Mouse (Mus musculus): ENCODE measurements around the gene Src. TPM values are rescaled to one million over a fixed set of nuclear protein-coding genes. Genes with fewer than 3 reads are reported as not detected.

Src gene
- polyA plus RNA-seq, 1 experiment from 2014 or later: 18.9 TPM

- no peak for TF ChIP-seq CTCF (IDR thresholded peaks at IDR 0.05; ENCODE audit: low read depth)
- ATAC-seq (ENCODE audit: insufficient read depth): peak; percentile 95
- H3K4me1 ChIP-seq (ENCODE audit: insufficient read depth): peaks cover 24% of the 10 kb centered on the region
- no peaks in the 10 kb centered on the region for H3K9me3 ChIP-seq (ENCODE audit: low read depth, low read length)
- H3K4me3 ChIP-seq (ENCODE audit: low read depth, low read length): no peak overlapping the region; the same call in 1 of the 2 replicates
- H3K36me3 ChIP-seq (ENCODE audit: insufficient read depth): peaks cover 95% of the 10 kb centered on the region
- peak overlapping the region; percentile 94 for H3K27ac ChIP-seq (ENCODE audit: low read depth)
- WGBS: 3% methylated on average over 12 of the region's 12 CpGs
- H3K27me3 ChIP-seq (ENCODE audit: insufficient read depth, low read length): no peaks in the 10 kb centered on the region
- peak; percentile 92 for DNase-seq
- H3K9ac ChIP-seq: peak overlapping the region; percentile 45
- peak overlapping the region; percentile 32 for H3K4me2 ChIP-seq
Observed at GRCm38 (mm10) chr2:157464746-157465126, 46.5 kb downstream of the Src start.

GRCm38 (mm10) chr2:157466836-157467235 is 48.6 kb downstream of the Src start:
- Histone ChIP-seq H3K27ac (ENCODE audit: low read depth) (no peak overlapping the region; the same call in 1 of the 2 replicates), H3K9me3 (ENCODE audit: low read depth, low read length) (no peaks in the 10 kb centered on the region), H3K9ac (no peak overlapping the region), H3K4me2 (no peak overlapping the region), H3K4me1 (ENCODE audit: insufficient read depth) (peaks cover 24% of the 10 kb centered on the region), H3K4me3 (ENCODE audit: low read depth, low read length) (no peak overlapping the region), H3K36me3 (ENCODE audit: insufficient read depth) (peaks cover 95% of the 10 kb centered on the region), H3K27me3 (ENCODE audit: insufficient read depth, low read length) (no peaks in the 10 kb centered on the region)
- DNase-seq (no peak), ATAC-seq (ENCODE audit: insufficient read depth) (no peak)
- WGBS: 64% methylated on average over 7 of the region's 7 CpGs
- TF ChIP-seq CTCF (IDR thresholded peaks at IDR 0.05; ENCODE audit: low read depth): no peak

GRCm38 (mm10) chr2:157468130-157468796 is 50.0 kb downstream of the Src start:
- DNase-seq (peak; percentile 34), ATAC-seq (ENCODE audit: insufficient read depth) (no peak)
- Histone ChIP-seq H3K9me3 (ENCODE audit: low read depth, low read length) (no peaks in the 10 kb centered on the region), H3K27ac (ENCODE audit: low read depth) (0 out of 2 replicates have a peak overlapping the region, but pooled peaks have one; percentile 30), H3K9ac (no peak overlapping the region), H3K4me2 (no peak overlapping the region), H3K4me3 (ENCODE audit: low read depth, low read length) (no peak overlapping the region), H3K27me3 (ENCODE audit: insufficient read depth, low read length) (no peaks in the 10 kb centered on the region), H3K4me1 (ENCODE audit: insufficient read depth) (peaks cover 19% of the 10 kb centered on the region), H3K36me3 (ENCODE audit: insufficient read depth) (peaks cover 81% of the 10 kb centered on the region)
- WGBS: 58% methylated on average over 8 of the region's 8 CpGs
- TF ChIP-seq CTCF (IDR thresholded peaks at IDR 0.05; ENCODE audit: low read depth): peak; percentile 67

GRCm38 (mm10) chr2:157471292-157471691 is 53.0 kb downstream of the Src start:
- Histone ChIP-seq H3K4me2 (no peak overlapping the region), H3K27ac (ENCODE audit: low read depth) (peak overlapping the region; percentile 16; the same call in 1 of the 2 replicates), H3K9me3 (ENCODE audit: low read depth, low read length) (no peaks in the 10 kb centered on the region), H3K4me1 (ENCODE audit: insufficient read depth) (peaks cover 17% of the 10 kb centered on the region; the same call in 1 of the 2 replicates), H3K9ac (no peak overlapping the region), H3K36me3 (ENCODE audit: insufficient read depth) (peaks cover 55% of the 10 kb centered on the region), H3K4me3 (ENCODE audit: low read depth, low read length) (no peak overlapping the region), H3K27me3 (ENCODE audit: insufficient read depth, low read length) (no peaks in the 10 kb centered on the region)
- TF ChIP-seq CTCF (IDR thresholded peaks at IDR 0.05; ENCODE audit: low read depth): no peak
- WGBS: 67% methylated on average over 7 of the region's 7 CpGs
- ATAC-seq (ENCODE audit: insufficient read depth): no peak
- DNase-seq: peak; percentile 39

GRCm38 (mm10) chr2:157471737-157472136 is 53.5 kb downstream of the Src start:
- peaks cover 17% of the 10 kb centered on the region; the same call in 1 of the 2 replicates for H3K4me1 ChIP-seq (ENCODE audit: insufficient read depth)
- DNase-seq: peak; percentile 31
- WGBS: 48% methylated on average over 6 of the region's 6 CpGs
- peaks cover 50% of the 10 kb centered on the region for H3K36me3 ChIP-seq (ENCODE audit: insufficient read depth)
- H3K27ac ChIP-seq (ENCODE audit: low read depth): peak overlapping the region; percentile 16; the same call in 1 of the 2 replicates
- no peak overlapping the region for H3K4me3 ChIP-seq (ENCODE audit: low read depth, low read length)
- ATAC-seq (ENCODE audit: insufficient read depth): no peak
- no peaks in the 10 kb centered on the region for H3K27me3 ChIP-seq (ENCODE audit: insufficient read depth, low read length)
- no peak overlapping the region for H3K9ac ChIP-seq
- no peaks in the 10 kb centered on the region for H3K9me3 ChIP-seq (ENCODE audit: low read depth, low read length)
- no peak overlapping the region for H3K4me2 ChIP-seq
- no peak for TF ChIP-seq CTCF (IDR thresholded peaks at IDR 0.05; ENCODE audit: low read depth)

- WGBS: 60% methylated on average over 4 of the region's 4 CpGs
- H3K36me3 ChIP-seq (ENCODE audit: insufficient read depth): peaks cover 43% of the 10 kb centered on the region
- peaks cover 17% of the 10 kb centered on the region; the same call in 1 of the 2 replicates for H3K4me1 ChIP-seq (ENCODE audit: insufficient read depth)
- no peak for ATAC-seq (ENCODE audit: insufficient read depth)
- H3K27me3 ChIP-seq (ENCODE audit: insufficient read depth, low read length): no peaks in the 10 kb centered on the region
- no peak overlapping the region for H3K4me3 ChIP-seq (ENCODE audit: low read depth, low read length)
- TF ChIP-seq CTCF (IDR thresholded peaks at IDR 0.05; ENCODE audit: low read depth): no peak
- no peak overlapping the region for H3K9ac ChIP-seq
- H3K9me3 ChIP-seq (ENCODE audit: low read depth, low read length): no peaks in the 10 kb centered on the region
- no peak overlapping the region for H3K4me2 ChIP-seq
- no peak overlapping the region for H3K27ac ChIP-seq (ENCODE audit: low read depth)
- DNase-seq: no peak
Observed at GRCm38 (mm10) chr2:157472469-157472868, 54.2 kb downstream of the Src start.

GRCm38 (mm10) chr2:157474269-157474729 is 56.1 kb downstream of the Src start:
- Histone ChIP-seq H3K4me3 (ENCODE audit: low read depth, low read length) (no peak overlapping the region), H3K4me1 (ENCODE audit: insufficient read depth) (peaks cover 17% of the 10 kb centered on the region; the same call in 1 of the 2 replicates), H3K27me3 (ENCODE audit: insufficient read depth, low read length) (no peaks in the 10 kb centered on the region), H3K27ac (ENCODE audit: low read depth) (peak overlapping the region; percentile 46; the same call in 1 of the 2 replicates), H3K4me2 (no peak overlapping the region), H3K36me3 (ENCODE audit: insufficient read depth) (peaks cover 25% of the 10 kb centered on the region), H3K9me3 (ENCODE audit: low read depth, low read length) (no peaks in the 10 kb centered on the region), H3K9ac (peak overlapping the region; percentile 20; the same call in 1 of the 2 replicates)
- peak; percentile 40; the same call in 1 of the 2 replicates for ATAC-seq (ENCODE audit: insufficient read depth)
- 13% methylated on average over 6 of the region's 6 CpGs for WGBS
- DNase-seq: peak; percentile 40
- TF ChIP-seq CTCF (IDR thresholded peaks at IDR 0.05; ENCODE audit: low read depth): no peak
